Mouse (Mus musculus): ENCODE results near the gene Ghrl. TPM values are rescaled to one million over a fixed set of nuclear protein-coding genes. Genes with fewer than 3 reads are reported as not detected.

Ghrl gene
- polyA plus RNA-seq (2014; fragmentation: Nextera tagmentation; extraction: Ambion mirVana), result 0.54 and 0.66 TPM in 2 replicates

DNA sequence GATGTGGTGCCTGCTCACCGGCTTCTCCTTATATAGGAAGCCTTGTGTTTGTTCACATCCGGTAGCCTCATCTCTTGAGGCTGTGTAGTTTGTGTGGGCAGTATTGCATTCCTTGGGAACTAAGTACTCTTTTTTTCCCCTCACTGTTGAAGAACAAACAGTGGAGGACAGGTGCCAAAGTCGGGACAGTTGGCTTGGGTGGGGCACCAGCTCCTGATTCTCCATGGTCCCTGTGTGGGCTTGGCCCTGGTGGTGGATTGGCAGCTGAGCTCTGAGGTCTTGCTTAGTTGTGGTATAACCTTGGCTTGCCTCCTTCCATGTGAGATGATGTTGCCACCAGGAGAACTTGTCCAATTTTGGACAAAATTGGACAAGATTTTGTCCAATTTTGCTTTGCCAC, at the start of gene Ghrl:
Gene Ghrl, minus strand, starts transcription at position 3 of the 400 bp plus-strand sequence.
- peaks cover 66% of the 10 kb centered on the region for H3K36me3 ChIP-seq (ENCODE audit: control insufficient read depth, insufficient read depth, low read length)
- ATAC-seq, result no peak
- WGBS, result 89% methylated on average over 3 of the region's 3 CpGs

DNA sequence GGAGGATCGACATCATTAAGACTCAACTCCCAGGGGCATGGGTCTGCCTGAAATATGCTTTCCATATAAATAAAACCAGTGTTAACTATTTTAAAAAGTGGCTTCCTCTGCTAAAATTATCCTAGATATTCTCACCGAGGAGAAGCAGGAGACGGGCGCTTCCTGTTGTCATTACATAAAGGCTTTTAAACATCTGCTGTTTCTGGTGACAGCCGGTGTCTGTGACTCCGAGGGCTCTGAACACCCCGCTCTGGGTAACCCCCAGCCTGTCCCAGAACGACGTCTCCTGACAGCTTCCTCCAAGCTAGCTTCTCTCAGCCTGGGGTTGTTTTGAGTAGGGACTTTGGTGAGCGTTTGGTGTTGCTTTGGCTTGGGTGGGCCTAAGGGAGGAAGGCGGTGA, 49.1 kb upstream of the Ghrl start:
- ATAC-seq (no peak), DNase-seq (ENCODE audit: low spot score) (no peak)
- Histone ChIP-seq H3K4me1 (ENCODE audit: control insufficient read depth, insufficient read depth, low read length) (no peaks in the 10 kb centered on the region), H3K4me2 (ENCODE audit: low read length) (no peak overlapping the region), H3K4me3 (ENCODE audit: low read depth, low read length) (no peak overlapping the region), H3K9me3 (replicated peaks; ENCODE audit: control insufficient read depth, low read length) (no peaks in the 10 kb centered on the region), H3K27me3 (replicated peaks; ENCODE audit: control insufficient read depth, insufficient read depth, low read length) (no peaks in the 10 kb centered on the region), H3K9ac (ENCODE audit: low read length) (no peak overlapping the region), H3K27ac (ENCODE audit: low read depth, low read length) (no peak overlapping the region), H3K36me3 (ENCODE audit: control insufficient read depth, insufficient read depth, low read length) (peaks cover 39% of the 10 kb centered on the region)
- 75% methylated on average over 11 of the region's 11 CpGs for WGBS

More for the DNA sequence above, at the start of gene Ghrl:
- H3K27ac ChIP-seq (ENCODE audit: low read depth, low read length), result no peak within 1 kb of the TSS
- no peak for DNase-seq (ENCODE audit: low spot score)
- H3K4me3 ChIP-seq (ENCODE audit: low read depth, low read length), result no peak within 1 kb of the TSS
- no peak within 1 kb of the TSS for H3K4me2 ChIP-seq (ENCODE audit: low read length)
- no peaks in the 10 kb centered on the region for H3K9me3 ChIP-seq (replicated peaks; ENCODE audit: control insufficient read depth, low read length)
- no peak within 1 kb of the TSS for H3K9ac ChIP-seq (ENCODE audit: low read length)
- no peaks in the 10 kb centered on the region for H3K4me1 ChIP-seq (ENCODE audit: control insufficient read depth, insufficient read depth, low read length)
- no peaks in the 10 kb centered on the region for H3K27me3 ChIP-seq (replicated peaks; ENCODE audit: control insufficient read depth, insufficient read depth, low read length)

DNA sequence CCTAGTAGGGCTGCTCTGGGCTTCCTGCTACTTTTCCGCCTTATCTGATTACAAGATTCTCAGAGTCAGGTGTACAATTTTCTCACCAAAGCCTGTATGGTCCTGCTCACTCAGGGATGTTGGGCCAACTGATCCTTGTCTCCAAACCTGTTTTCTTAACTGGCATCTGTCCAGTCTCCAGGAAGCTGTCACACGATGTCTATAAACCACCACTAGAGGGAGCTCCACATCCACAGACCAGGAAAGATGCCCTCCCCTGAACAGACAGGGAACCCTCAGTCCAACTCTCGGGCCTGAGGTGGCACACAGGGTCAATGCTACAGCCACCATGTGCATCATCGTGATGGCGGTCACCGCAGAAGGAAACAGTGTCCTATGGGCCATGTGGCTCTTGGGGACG, 42.0 kb upstream of the Ghrl start:
- DNase-seq (ENCODE audit: low spot score) (peak; percentile 88), ATAC-seq (peak; percentile 46; the same call in 1 of the 2 replicates)
- Histone ChIP-seq H3K9ac (ENCODE audit: low read length) (no peak overlapping the region), H3K9me3 (replicated peaks; ENCODE audit: control insufficient read depth, low read length) (no peaks in the 10 kb centered on the region), H3K27ac (ENCODE audit: low read depth, low read length) (no peak overlapping the region), H3K27me3 (replicated peaks; ENCODE audit: control insufficient read depth, insufficient read depth, low read length) (no peaks in the 10 kb centered on the region), H3K4me1 (ENCODE audit: control insufficient read depth, insufficient read depth, low read length) (no peaks in the 10 kb centered on the region), H3K4me3 (ENCODE audit: low read depth, low read length) (no peak overlapping the region), H3K36me3 (ENCODE audit: control insufficient read depth, insufficient read depth, low read length) (peaks cover 56% of the 10 kb centered on the region), H3K4me2 (ENCODE audit: low read length) (no peak overlapping the region)
- WGBS, result 26% methylated on average over 7 of the region's 7 CpGs

DNA sequence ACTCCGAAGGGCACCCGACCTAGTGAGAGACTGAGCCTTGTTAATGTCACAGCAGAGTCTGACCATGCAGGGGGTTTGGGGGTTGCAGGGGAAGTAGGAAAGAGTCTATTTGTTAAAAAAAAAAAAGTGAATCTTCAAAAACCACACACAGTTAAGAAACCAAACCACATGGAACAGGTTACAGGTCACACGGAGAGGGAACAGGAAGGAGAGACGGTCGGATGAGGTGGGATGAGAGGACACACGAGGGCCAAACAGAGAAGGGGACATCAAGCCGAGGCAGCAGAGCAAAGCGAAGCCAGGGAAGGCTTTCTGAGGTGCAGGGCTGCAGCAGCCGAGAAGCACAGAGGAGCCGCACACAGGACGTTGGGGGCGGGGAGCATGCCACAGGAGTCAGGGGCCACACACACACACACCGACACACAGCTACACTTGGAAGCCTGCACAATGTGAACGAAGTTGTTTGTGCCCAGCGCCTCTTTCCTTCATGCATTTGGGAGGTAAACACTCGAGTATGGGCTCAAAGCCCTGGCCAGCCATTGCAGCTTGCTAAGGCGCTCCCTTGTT, 29.5 kb upstream of the Ghrl start:
- no peaks in the 10 kb centered on the region; the same call in 1 of the 2 replicates for H3K27me3 ChIP-seq (replicated peaks; ENCODE audit: control insufficient read depth, insufficient read depth, low read length)
- no peak overlapping the region for H3K4me2 ChIP-seq (ENCODE audit: low read length)
- H3K9me3 ChIP-seq (replicated peaks; ENCODE audit: control insufficient read depth, low read length), result no peaks in the 10 kb centered on the region
- ATAC-seq (no peak), DNase-seq (ENCODE audit: low spot score) (no peak)
- no peak overlapping the region for H3K27ac ChIP-seq (ENCODE audit: low read depth, low read length)
- no peak overlapping the region for H3K9ac ChIP-seq (ENCODE audit: low read length)
- H3K36me3 ChIP-seq (ENCODE audit: control insufficient read depth, insufficient read depth, low read length), result peaks cover 23% of the 10 kb centered on the region
- WGBS, result 62% methylated on average over 17 of the region's 17 CpGs
- H3K4me1 ChIP-seq (ENCODE audit: control insufficient read depth, insufficient read depth, low read length), result no peaks in the 10 kb centered on the region
- H3K4me3 ChIP-seq (ENCODE audit: low read depth, low read length), result no peak overlapping the region

DNA sequence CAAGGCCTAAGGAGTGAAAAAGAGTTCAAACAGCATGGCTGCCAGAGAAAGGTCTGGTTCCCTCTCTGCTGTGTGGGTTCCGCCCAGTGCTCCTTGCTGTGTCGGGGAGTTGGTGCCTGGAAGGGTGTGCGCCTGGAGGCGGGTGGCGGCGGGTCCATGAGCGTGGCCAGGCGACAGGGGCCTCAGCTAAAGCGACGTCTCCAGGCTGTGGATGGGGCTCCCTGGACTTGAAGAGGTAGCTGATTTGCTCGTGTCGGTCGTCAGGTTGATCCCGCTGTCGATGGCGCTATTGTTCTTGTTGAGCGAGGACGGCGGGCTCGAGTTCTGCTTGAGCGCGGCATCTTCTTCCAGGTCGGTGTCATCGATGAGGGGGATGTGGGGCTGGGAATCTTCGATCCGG, 28.7 kb upstream of the Ghrl start:
- ATAC-seq (no peak), DNase-seq (ENCODE audit: low spot score) (no peak)
- H3K4me2 ChIP-seq (ENCODE audit: low read length), result no peak overlapping the region
- H3K9me3 ChIP-seq (replicated peaks; ENCODE audit: control insufficient read depth, low read length), result no peaks in the 10 kb centered on the region
- peaks cover 23% of the 10 kb centered on the region for H3K36me3 ChIP-seq (ENCODE audit: control insufficient read depth, insufficient read depth, low read length)
- no peak overlapping the region for H3K9ac ChIP-seq (ENCODE audit: low read length)
- no peak overlapping the region for H3K27ac ChIP-seq (ENCODE audit: low read depth, low read length)
- WGBS, result 49% methylated on average over 26 of the region's 26 CpGs
- no peaks in the 10 kb centered on the region; the same call in 1 of the 2 replicates for H3K27me3 ChIP-seq (replicated peaks; ENCODE audit: control insufficient read depth, insufficient read depth, low read length)
- no peaks in the 10 kb centered on the region for H3K4me1 ChIP-seq (ENCODE audit: control insufficient read depth, insufficient read depth, low read length)
- H3K4me3 ChIP-seq (ENCODE audit: low read depth, low read length), result no peak overlapping the region

DNA sequence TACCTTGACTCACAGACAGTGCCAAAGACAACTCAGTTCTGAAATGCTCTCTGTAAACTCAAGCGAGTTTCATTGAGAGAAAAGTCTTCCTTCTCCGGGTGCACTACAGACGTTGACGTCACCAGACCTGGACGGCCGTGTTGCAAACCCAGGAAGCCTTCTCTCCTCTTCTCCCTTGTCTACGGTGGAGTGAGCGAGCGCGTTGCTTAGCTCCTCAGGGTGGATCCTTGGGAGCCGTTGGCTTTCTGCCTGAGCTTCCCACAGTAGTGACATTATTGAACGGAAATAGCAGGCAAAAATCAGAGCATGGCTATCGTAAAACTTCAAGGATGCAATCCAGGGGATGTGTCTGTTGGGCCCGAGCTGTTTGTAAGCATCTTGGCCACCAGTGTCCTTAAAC, 27.6 kb upstream of the Ghrl start:
- no peaks in the 10 kb centered on the region for H3K4me1 ChIP-seq (ENCODE audit: control insufficient read depth, insufficient read depth, low read length)
- H3K4me3 ChIP-seq (ENCODE audit: low read depth, low read length), result no peak overlapping the region
- H3K4me2 ChIP-seq (ENCODE audit: low read length), result no peak overlapping the region
- no peaks in the 10 kb centered on the region; the same call in 1 of the 2 replicates for H3K27me3 ChIP-seq (replicated peaks; ENCODE audit: control insufficient read depth, insufficient read depth, low read length)
- WGBS, result 90% methylated on average over 14 of the region's 14 CpGs
- DNase-seq (ENCODE audit: low spot score), result no peak
- no peak overlapping the region for H3K9ac ChIP-seq (ENCODE audit: low read length)
- H3K9me3 ChIP-seq (replicated peaks; ENCODE audit: control insufficient read depth, low read length), result no peaks in the 10 kb centered on the region
- H3K36me3 ChIP-seq (ENCODE audit: control insufficient read depth, insufficient read depth, low read length), result peaks cover 19% of the 10 kb centered on the region
- no peak overlapping the region for H3K27ac ChIP-seq (ENCODE audit: low read depth, low read length)
- ATAC-seq, result no peak

DNA sequence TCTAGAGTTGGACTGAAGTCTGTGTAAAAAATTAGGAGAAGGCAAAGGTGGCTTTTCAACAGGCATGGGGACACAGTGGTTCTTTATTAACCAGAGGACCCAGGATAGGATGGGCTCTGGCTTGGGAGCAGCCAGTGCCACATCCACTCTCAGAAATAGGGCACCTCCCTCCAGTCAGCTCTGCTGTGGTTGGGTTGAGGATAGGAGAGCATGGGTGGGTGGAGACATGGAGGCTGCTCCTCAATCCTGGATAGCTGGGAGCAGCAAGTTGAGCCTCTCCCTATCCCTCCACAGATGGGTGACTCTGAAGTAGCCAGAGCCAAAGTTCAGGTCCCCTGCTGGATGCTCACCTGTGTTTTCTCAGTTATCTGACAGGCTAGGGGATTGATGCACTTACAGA, 25.4 kb upstream of the Ghrl start:
- H3K4me3 ChIP-seq (ENCODE audit: low read depth, low read length), result no peak overlapping the region
- H3K4me1 ChIP-seq (ENCODE audit: control insufficient read depth, insufficient read depth, low read length), result no peaks in the 10 kb centered on the region
- peaks cover 9% of the 10 kb centered on the region; the same call in 1 of the 2 replicates for H3K36me3 ChIP-seq (ENCODE audit: control insufficient read depth, insufficient read depth, low read length)
- ATAC-seq, result no peak
- DNase-seq (ENCODE audit: low spot score), result no peak
- no peaks in the 10 kb centered on the region for H3K9me3 ChIP-seq (replicated peaks; ENCODE audit: control insufficient read depth, low read length)
- no peaks in the 10 kb centered on the region; the same call in 1 of the 2 replicates for H3K27me3 ChIP-seq (replicated peaks; ENCODE audit: control insufficient read depth, insufficient read depth, low read length)
- no peak overlapping the region for H3K4me2 ChIP-seq (ENCODE audit: low read length)
- no peak overlapping the region for H3K9ac ChIP-seq (ENCODE audit: low read length)
- H3K27ac ChIP-seq (ENCODE audit: low read depth, low read length), result no peak overlapping the region

DNA sequence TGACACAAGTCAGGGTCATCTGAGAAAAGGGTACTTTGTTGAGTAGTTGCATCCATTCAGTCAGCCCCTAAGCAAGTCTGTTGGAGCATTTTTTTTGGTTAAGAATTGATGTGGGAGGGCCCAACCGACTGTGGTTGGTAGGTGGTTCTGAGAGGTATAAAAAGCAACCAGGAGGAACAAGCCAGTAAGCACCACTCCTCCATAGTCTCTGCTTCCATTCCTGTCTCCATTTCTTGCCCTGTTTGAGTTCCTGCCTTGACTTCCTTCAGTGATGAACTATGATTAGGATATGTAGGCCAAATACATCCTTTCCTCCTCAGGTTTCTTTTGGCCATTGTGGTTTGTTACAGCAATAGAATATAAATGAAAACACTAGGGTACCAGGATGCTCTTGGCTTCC, 23.4 kb upstream of the Ghrl start:
- Histone ChIP-seq H3K4me2 (ENCODE audit: low read length) (no peak overlapping the region), H3K4me3 (ENCODE audit: low read depth, low read length) (no peak overlapping the region), H3K4me1 (ENCODE audit: control insufficient read depth, insufficient read depth, low read length) (peaks cover 6% of the 10 kb centered on the region), H3K27me3 (replicated peaks; ENCODE audit: control insufficient read depth, insufficient read depth, low read length) (no peaks in the 10 kb centered on the region), H3K36me3 (ENCODE audit: control insufficient read depth, insufficient read depth, low read length) (peaks cover 7% of the 10 kb centered on the region; the same call in 1 of the 2 replicates), H3K27ac (ENCODE audit: low read depth, low read length) (no peak overlapping the region), H3K9me3 (replicated peaks; ENCODE audit: control insufficient read depth, low read length) (no peaks in the 10 kb centered on the region), H3K9ac (ENCODE audit: low read length) (no peak overlapping the region)
- DNase-seq (ENCODE audit: low spot score), result no peak
- no peak for ATAC-seq
- 47% methylated on average over 1 of the region's 1 CpGs for WGBS

DNA sequence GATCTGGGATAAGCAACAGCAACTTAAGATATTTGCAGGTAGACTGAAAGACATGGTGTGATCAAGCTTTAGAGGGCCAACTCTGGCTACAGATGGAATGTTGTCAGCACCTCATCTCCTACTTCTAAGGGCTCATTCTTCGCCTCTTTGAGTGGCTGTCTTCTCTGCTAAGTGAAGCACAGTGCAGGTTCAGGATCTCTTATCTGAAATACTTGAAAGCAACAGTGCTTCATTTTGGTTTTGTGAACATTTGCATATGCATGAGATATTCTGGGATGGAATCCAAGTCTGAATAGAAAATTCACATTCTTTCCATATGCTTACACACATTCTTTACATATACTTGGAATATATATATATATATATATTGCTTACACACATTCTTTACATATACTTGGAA, 22.6 kb upstream of the Ghrl start:
- H3K36me3 ChIP-seq (ENCODE audit: control insufficient read depth, insufficient read depth, low read length), result peaks cover 12% of the 10 kb centered on the region; the same call in 1 of the 2 replicates
- H3K4me3 ChIP-seq (ENCODE audit: low read depth, low read length), result no peak overlapping the region
- no peak overlapping the region for H3K27ac ChIP-seq (ENCODE audit: low read depth, low read length)
- no peak for ATAC-seq
- DNase-seq (ENCODE audit: low spot score), result peak; percentile 72
- WGBS, result 76% methylated on average over 1 of the region's 1 CpGs
- H3K4me2 ChIP-seq (ENCODE audit: low read length), result no peak overlapping the region
- no peaks in the 10 kb centered on the region for H3K27me3 ChIP-seq (replicated peaks; ENCODE audit: control insufficient read depth, insufficient read depth, low read length)
- H3K9ac ChIP-seq (ENCODE audit: low read length), result no peak overlapping the region
- H3K4me1 ChIP-seq (ENCODE audit: control insufficient read depth, insufficient read depth, low read length), result peaks cover 6% of the 10 kb centered on the region
- no peaks in the 10 kb centered on the region for H3K9me3 ChIP-seq (replicated peaks; ENCODE audit: control insufficient read depth, low read length)

Measured in forebrain, embryonic 14.5 days (tissue).